Mouse (Mus musculus) adrenal gland (tissue): ENCODE data around the gene Mrpl42.

Experiments used
- intact Hi-C: fragments of 180-260 bp; cut with DNase I; formaldehyde crosslinking; loops from one replicate; pipeline ENCODE4 v1.15.1; 2025

Mrpl42 gene

GRCm38 (mm10) chr10:95461053-95461553 lies 40.6 kb downstream of the Mrpl42 start:
- intact Hi-C loops: no loop called here

GRCm38 (mm10) chr10:95458050-95458806 lies 43.5 kb downstream of the Mrpl42 start:
- intact Hi-C loops: no loop called here

DNA sequence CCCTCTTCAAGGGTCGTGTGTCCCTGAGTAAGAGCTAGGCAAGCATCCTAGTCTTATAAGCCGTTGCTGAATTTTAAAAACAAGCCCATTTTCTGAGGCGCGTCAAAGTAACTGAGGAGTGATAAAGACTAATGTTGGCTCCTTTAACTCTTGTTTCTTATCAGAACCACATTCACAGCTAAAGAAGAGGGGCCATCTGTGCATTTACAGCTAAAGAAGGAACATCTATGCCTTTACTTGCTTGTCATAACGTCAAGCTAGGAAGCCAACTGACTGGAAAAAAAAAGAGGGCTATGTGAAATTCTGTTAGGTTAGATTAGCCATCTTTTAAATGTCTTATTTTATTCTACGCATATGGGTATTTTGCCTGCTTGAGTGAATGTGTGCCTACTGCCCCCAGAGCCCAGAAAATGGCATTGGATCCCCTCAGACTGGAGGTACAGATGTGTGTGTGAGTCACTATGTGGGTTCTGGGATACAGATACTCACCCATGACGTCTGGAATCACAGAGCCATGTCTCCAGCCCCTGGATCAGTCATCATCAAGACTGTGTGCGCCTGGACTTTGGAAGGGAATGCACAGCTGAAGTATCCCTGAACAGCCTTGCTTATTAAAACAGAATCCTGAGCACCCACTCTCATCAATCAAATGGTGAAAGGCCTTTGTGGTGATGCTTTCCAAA lies 44.2 kb downstream of the Mrpl42 start:
- intact Hi-C loops: no loop called here

DNA sequence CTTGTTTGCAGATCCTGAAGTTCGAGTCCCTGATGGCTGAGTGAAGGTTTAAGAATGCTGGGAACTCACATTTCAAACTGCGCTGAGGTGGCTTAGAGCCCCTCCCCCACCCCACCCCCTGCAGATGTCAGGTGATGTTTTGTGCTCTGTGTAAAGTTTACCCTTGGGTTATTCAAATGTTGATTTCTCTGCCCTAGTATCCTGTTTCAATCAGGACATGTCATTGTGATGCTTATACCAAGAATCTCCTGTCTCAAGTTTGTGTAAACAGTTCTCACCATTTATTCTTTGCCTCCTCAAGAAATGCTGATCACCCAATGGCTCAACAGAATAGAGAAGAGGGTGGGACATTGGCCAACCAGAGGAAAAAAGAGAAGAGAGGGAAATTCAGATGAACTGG lies 45.6 kb downstream of the Mrpl42 start:
- intact Hi-C loops: no loop called here

GRCm38 (mm10) chr10:95453282-95453681 lies 48.5 kb downstream of the Mrpl42 start:
- intact Hi-C loops: no loop called here

- intact Hi-C loops: no loop called here
Measured at GRCm38 (mm10) chr10:95449033-95449432, 52.7 kb downstream of the Mrpl42 start.

- intact Hi-C loops: no loop called here
Measured at GRCm38 (mm10) chr10:95447954-95448353, 53.8 kb downstream of the Mrpl42 start.

GRCm38 (mm10) chr10:95445104-95446056 lies 56.4 kb downstream of the Mrpl42 start:
- intact Hi-C loops: no loop called here

- intact Hi-C loops: no loop called here
Measured at GRCm38 (mm10) chr10:95442334-95442733, 59.4 kb downstream of the Mrpl42 start.

DNA sequence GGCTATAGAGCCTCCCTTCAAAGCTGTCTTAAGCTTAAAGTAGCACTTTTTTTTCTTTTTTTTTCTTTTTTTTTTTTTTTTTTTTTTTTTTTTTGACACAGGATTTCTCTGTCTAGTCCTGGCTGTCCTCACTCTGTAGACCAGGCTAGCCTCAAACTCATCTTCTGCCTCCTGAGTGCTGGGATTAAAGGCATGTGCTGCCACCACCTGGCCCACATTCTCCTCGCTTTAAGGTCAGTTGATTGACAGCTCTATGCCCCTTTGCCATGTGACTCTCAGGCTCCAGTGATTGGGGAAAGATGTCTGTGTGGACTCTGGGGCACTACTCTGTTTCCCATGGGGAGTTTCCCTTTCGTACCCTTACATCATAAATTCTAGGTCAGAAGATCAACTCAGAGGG lies 61.2 kb downstream of the Mrpl42 start:
- intact Hi-C loops: no loop called here

- intact Hi-C loops: no loop called here
Measured at GRCm38 (mm10) chr10:95439718-95440339, 61.9 kb downstream of the Mrpl42 start.

DNA sequence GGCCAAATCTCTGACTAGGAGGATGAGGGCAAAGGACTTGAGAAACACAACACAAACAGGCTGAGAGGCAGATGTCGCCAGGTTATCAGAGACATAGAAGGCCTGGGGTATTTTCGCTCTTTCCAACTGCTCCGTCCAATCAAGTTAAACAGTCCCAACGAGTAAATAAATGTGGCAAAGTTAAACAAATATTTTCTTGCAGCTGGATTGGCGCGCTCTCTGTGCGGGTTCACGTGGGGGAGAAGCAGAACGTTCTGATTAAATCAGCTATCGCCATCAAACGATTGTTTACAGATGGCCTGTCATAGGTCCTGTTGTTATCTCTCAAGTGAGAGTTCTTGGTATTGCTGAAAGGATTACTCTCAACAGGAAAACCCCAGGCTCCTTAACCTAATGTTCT lies 62.8 kb downstream of the Mrpl42 start:
- intact Hi-C loops: no loop called here
